Mouse (Mus musculus): Measurements from ENCODE around the gene Gal3st1.

GRCm38 (mm10) chr11:4006462-4006861 is 23.0 kb downstream of the Gal3st1 start:
- TF ChIP-seq POLR2A (IDR thresholded peaks at IDR 0.05; ENCODE audit: insufficient read depth, low read length) (no peak), CTCF (IDR thresholded peaks at IDR 0.05; ENCODE audit: low read depth, low read length) (no peak)
